Mouse (Mus musculus): ENCODE measurements at regions not wholly inside any gene's neighbourhood (a gene's known extent, or its start where the extent isn't known, plus 50 kb on each side); places are given as distances from the start of the nearest gene placed in this dataset.

- DNase-seq (ENCODE audit: low spot score in 2 of 2) = no peak
Measured at GRCm38 (mm10) chr15:51721363-51721762, 2163.3 kb upstream of the Gm7489 start.

GRCm38 (mm10) chr15:51724127-51724526 lies 2160.6 kb upstream of the Gm7489 start:
- DNase-seq (ENCODE audit: low spot score in 2 of 2) = no peak

- DNase-seq (ENCODE audit: low spot score in 2 of 2) = no peak
Measured at GRCm38 (mm10) chr15:51725457-51725856, 2159.2 kb upstream of the Gm7489 start.

GRCm38 (mm10) chr15:51730106-51730505 lies 2154.6 kb upstream of the Gm7489 start:
- DNase-seq (ENCODE audit: low spot score in 2 of 2) = no peak

GRCm38 (mm10) chr15:51730805-51731412 lies 2153.8 kb upstream of the Gm7489 start:
- peak; percentile 57 to 64 for DNase-seq (ENCODE audit: low spot score in 2 of 2)

- DNase-seq (ENCODE audit: low spot score in 2 of 2) = no peak
Measured at GRCm38 (mm10) chr15:51734194-51734593, 2150.5 kb upstream of the Gm7489 start.
